Mouse (Mus musculus) ZHBTc4 (cell line): ENCODE results near the gene Emc1.
A peak's percentile ranks its signal among the peaks of the same experiment; 100 is the strongest.

ENCODE experiments used
- DNase-seq: peaks from one replicate; pipeline ENCODE4 v3.0.0-alpha.2; 2011; ENCODE audit warnings: low read depth, low spot score

Gene Emc1

GRCm38 (mm10) chr4:139357211-139357610, 4.8 kb downstream of the Emc1 start:
- no peak for DNase-seq

GRCm38 (mm10) chr4:139360761-139361548, 8.6 kb downstream of the Emc1 start:
- DNase-seq = no peak

- DNase-seq = no peak
Measured at GRCm38 (mm10) chr4:139367336-139367735, 14.9 kb downstream of the Emc1 start.

- DNase-seq = no peak
Measured at GRCm38 (mm10) chr4:139368038-139368437, 15.7 kb downstream of the Emc1 start.

- no peak for DNase-seq
Measured at GRCm38 (mm10) chr4:139373130-139373529, 20.7 kb downstream of the Emc1 start.

- DNase-seq = no peak
Measured at GRCm38 (mm10) chr4:139373531-139373930, 21.1 kb downstream of the Emc1 start.

GRCm38 (mm10) chr4:139379719-139380118, 27.3 kb downstream of the Emc1 start:
- no peak for DNase-seq

GRCm38 (mm10) chr4:139380207-139380748, 27.9 kb downstream of the Emc1 start:
- DNase-seq = peak; percentile 99

GRCm38 (mm10) chr4:139380775-139381451, 28.5 kb downstream of the Emc1 start:
- peak; percentile 76 for DNase-seq

- no peak for DNase-seq
Measured at GRCm38 (mm10) chr4:139381452-139381845, 29.1 kb downstream of the Emc1 start.

GRCm38 (mm10) chr4:139382231-139382630, 29.8 kb downstream of the Emc1 start:
- DNase-seq = no peak

GRCm38 (mm10) chr4:139385841-139386240, 33.5 kb downstream of the Emc1 start:
- peak; percentile 79 for DNase-seq

- no peak for DNase-seq
Measured at GRCm38 (mm10) chr4:139386869-139387319, 34.5 kb downstream of the Emc1 start.

- DNase-seq = no peak
Measured at GRCm38 (mm10) chr4:139389557-139389956, 37.2 kb downstream of the Emc1 start.

- DNase-seq = no peak
Measured at GRCm38 (mm10) chr4:139395431-139395830, 43.0 kb downstream of the Emc1 start.

- DNase-seq = no peak
Measured at GRCm38 (mm10) chr4:139400487-139400886, 48.1 kb downstream of the Emc1 start.

GRCm38 (mm10) chr4:139403214-139403613, 50.8 kb downstream of the Emc1 start:
- DNase-seq = peak; percentile 41

- DNase-seq = no peak
Measured at GRCm38 (mm10) chr4:139411351-139411750, 59.0 kb downstream of the Emc1 start.

GRCm38 (mm10) chr4:139417868-139418267, 65.5 kb downstream of the Emc1 start:
- peak; percentile 68 for DNase-seq

GRCm38 (mm10) chr4:139421621-139422020, 69.2 kb downstream of the Emc1 start:
- no peak for DNase-seq

- no peak for DNase-seq
Measured at GRCm38 (mm10) chr4:139422409-139422808, 70.0 kb downstream of the Emc1 start.

GRCm38 (mm10) chr4:139423270-139423669, 70.9 kb downstream of the Emc1 start:
- no peak for DNase-seq
